Mouse (Mus musculus) lung, embryonic 16.5 days (tissue): Measurements from ENCODE around the gene Bard1. TPM values are rescaled to one million over a fixed set of nuclear protein-coding genes. Genes with fewer than 3 reads are reported as not detected.

Source experiments
- ATAC-seq: fragments of 200-750 bp; cut with Nextera tagmentation; 2 replicates; pipeline ENCODE4 v1.8.0; 2017; ENCODE audit warnings: low read depth, mild to moderate bottlenecking, moderate library complexity
- H3K27ac ChIP-seq: fragments of 300-500 bp; sonication (generic); 2 replicates; pipeline ENCODE4 v1.5.1; 2014; ENCODE audit warnings: mild to moderate bottlenecking, control low read depth, low read length
- H3K27me3 ChIP-seq: fragments of 300-500 bp; sonication (generic); 2 replicates; pipeline ENCODE4 v1.6.1; 2014; ENCODE audit warnings: low read depth, low read length, mixed read lengths; ENCODE audit not compliant: control insufficient read depth, insufficient read depth
- H3K36me3 ChIP-seq: fragments of 300-500 bp; sonication (generic); 2 replicates; pipeline ENCODE4 v1.6.1; 2014; ENCODE audit warnings: low read length; ENCODE audit not compliant: control insufficient read depth, insufficient read depth
- H3K4me1 ChIP-seq: fragments of 300-500 bp; sonication (generic); replicated peaks from 2 replicates; pipeline ENCODE4 v1.6.1; 2014; ENCODE audit warnings: low read length, mixed read lengths; ENCODE audit not compliant: control insufficient read depth, insufficient read depth
- H3K4me2 ChIP-seq: fragments of 300-500 bp; sonication (generic); 2 replicates; pipeline ENCODE4 v1.6.1; 2014; ENCODE audit warnings: low read depth, low read length, control low read depth
- H3K4me3 ChIP-seq: fragments of 300-500 bp; sonication (generic); 2 replicates; pipeline ENCODE4 v1.5.1; 2014; ENCODE audit warnings: mild to moderate bottlenecking, low read length, control low read depth
- H3K9ac ChIP-seq: fragments of 300-500 bp; sonication (generic); 2 replicates; pipeline ENCODE4 v1.6.1; 2014; ENCODE audit warnings: low read length, control low read depth
- H3K9me3 ChIP-seq: fragments of 300-500 bp; sonication (generic); 2 replicates; pipeline ENCODE4 v1.6.1; 2016; ENCODE audit warnings: low read length; ENCODE audit not compliant: control insufficient read depth
- WGBS: fragments of 180-500 bp; shearing (Covaris S2); extraction: QIAGEN DNeasy Blood & Tissue Kit; methylation state at CpG from one replicate; pipeline ENCODE4 v1.1.7; 2014; 5-methylcytosine and 5-hydroxymethylcytosine counted together
- polyA plus RNA-seq: library from polyadenylated mRNA; unstranded; fragments of >200 nt; fragmentation: Nextera tagmentation; extraction: Ambion mirVana; gene quantifications from 2 replicates; pipeline ENCODE4 v1.2.1, GENCODE M21; 2015

Gene Bard1
- polyA plus RNA-seq, 1 experiment from 2014 or later: 2.1 TPM

DNA sequence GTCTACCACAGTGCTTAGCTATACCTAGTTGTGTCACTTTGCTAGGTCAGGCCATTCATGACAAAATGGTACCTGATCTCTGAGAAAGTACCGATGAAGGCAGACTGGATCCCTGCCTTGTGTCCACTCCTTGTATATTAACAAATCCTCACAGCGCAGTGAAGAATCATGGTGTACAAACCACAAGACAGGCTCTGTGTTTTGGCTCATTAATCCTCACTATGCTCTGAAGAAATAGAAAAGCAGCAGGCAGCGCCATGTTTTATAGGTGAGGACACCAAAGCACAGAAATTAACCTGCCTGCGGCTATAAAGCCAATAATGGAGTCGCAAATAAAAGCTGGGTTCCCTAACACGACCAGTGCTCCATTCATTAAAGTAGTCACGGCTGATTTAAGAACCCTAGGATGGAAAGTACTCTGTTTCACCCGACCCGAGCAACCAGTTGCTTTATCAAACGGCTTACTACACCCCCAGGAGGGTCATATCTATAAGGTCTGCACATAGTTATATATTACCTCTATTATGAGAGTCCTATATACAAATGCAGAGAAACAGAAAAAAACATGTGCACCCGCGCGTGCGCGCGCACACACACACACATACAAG, 39.0 kb downstream of the Bard1 start:
- ATAC-seq: no peak
- Histone ChIP-seq H3K36me3 (0 out of 2 replicates have a peak, but pooled peaks cover 4% of the 10 kb centered on the region), H3K4me1 (no peaks in the 10 kb centered on the region), H3K4me2 (no peak overlapping the region), H3K4me3 (no peak overlapping the region), H3K9me3 (no peaks in the 10 kb centered on the region), H3K27me3 (no peaks in the 10 kb centered on the region), H3K27ac (no peak overlapping the region), H3K9ac (no peak overlapping the region)
- WGBS: 95% methylated on average over 16 of the region's 16 CpGs

DNA sequence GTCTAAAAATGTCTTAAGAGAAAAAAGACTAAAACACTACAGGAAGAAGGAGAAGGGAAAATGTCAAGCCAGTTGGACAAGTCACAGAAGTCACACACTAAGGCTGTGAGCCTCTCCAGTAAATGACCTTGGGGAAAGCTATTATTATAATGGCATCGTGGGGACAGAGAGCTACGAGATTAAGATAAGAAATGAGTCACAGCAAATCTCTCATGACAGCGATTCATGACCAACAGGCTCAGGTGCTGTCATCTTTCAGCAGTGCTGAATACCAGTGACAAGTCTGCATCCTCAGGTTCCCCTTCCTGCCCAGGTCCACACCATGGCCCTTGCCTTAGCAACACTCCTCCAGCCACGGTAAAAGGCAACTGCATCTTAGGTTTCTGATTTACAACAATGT, 46.8 kb downstream of the Bard1 start:
- no peak for ATAC-seq
- Histone ChIP-seq H3K4me2 (no peak overlapping the region), H3K36me3 (peaks cover 3% of the 10 kb centered on the region; the same call in 1 of the 2 replicates), H3K27ac (no peak overlapping the region), H3K4me1 (no peaks in the 10 kb centered on the region), H3K4me3 (no peak overlapping the region), H3K9ac (no peak overlapping the region), H3K27me3 (no peaks in the 10 kb centered on the region), H3K9me3 (no peaks in the 10 kb centered on the region)
- WGBS: 64% methylated on average over 4 of the region's 4 CpGs

DNA sequence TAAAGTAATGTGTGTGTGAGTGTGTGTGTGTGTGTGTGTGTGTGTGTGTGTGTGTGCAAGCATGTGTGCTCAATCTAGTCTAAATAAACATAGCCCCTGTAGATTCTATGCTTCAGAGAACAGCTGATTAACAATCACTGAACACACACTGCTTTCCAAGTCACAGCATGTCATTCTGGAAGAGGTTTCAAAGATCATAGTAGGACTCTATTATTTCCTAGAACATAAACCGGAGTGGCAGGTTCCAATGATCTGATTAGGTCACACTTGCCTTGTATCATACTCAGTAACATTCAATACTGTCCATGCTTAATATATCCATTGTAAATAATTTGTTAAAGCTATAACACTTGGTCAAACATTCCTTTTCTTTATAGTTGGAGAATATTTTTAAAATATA, 47.5 kb downstream of the Bard1 start:
- 93% methylated on average over 1 of the region's 1 CpGs for WGBS
- no peak overlapping the region for H3K9ac ChIP-seq
- no peaks in the 10 kb centered on the region for H3K4me1 ChIP-seq
- H3K27me3 ChIP-seq: no peaks in the 10 kb centered on the region
- ATAC-seq: no peak
- H3K4me2 ChIP-seq: no peak overlapping the region
- H3K36me3 ChIP-seq: peaks cover 3% of the 10 kb centered on the region; the same call in 1 of the 2 replicates
- no peaks in the 10 kb centered on the region for H3K9me3 ChIP-seq
- no peak overlapping the region for H3K4me3 ChIP-seq
- H3K27ac ChIP-seq: no peak overlapping the region

DNA sequence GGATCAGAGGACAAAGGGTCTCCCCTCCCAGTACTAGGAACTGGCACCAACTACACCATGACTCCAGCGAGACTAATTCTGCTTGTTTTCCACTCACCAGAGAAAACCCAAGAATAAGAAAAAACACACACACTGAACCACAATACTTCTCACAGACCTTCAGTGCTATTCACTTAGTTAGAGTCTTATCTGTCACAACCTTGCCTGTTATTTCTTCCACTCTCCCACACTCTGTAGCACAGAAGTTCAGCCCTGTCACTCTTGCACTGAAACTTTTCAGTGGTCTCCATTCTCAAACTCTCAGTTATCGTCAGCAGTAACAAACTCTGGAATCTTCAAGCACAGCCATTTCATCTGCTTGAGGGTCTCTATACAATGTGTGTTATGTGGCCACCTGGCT, 50.2 kb downstream of the Bard1 start:
- Histone ChIP-seq H3K36me3 (peaks cover 3% of the 10 kb centered on the region; the same call in 1 of the 2 replicates), H3K4me3 (no peak overlapping the region), H3K9ac (no peak overlapping the region), H3K27me3 (no peaks in the 10 kb centered on the region), H3K4me2 (no peak overlapping the region), H3K9me3 (no peaks in the 10 kb centered on the region), H3K4me1 (no peaks in the 10 kb centered on the region), H3K27ac (no peak overlapping the region)
- WGBS: 75% methylated on average over 2 of the region's 2 CpGs
- ATAC-seq: no peak

DNA sequence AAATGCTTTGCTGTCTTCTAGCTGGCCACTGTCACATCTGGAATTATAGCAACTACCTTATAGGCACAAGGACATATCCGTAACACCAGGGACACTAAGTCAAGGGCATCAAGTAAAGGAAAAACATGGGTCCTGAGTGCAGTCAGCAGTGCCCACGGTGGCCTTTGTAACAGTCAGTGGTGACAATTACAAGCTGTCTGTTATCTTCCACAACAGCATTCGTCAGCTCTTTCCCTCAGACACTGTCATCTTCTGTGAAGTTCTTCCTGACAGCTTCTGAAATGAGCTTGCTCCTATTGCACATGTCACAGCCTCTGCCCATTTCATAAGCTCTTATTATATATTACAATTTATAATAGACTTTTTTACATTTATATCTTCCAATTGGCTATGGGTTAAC, 50.7 kb downstream of the Bard1 start:
- H3K27ac ChIP-seq: no peak overlapping the region
- H3K27me3 ChIP-seq: no peaks in the 10 kb centered on the region
- no peak overlapping the region for H3K4me2 ChIP-seq
- peaks cover 3% of the 10 kb centered on the region; the same call in 1 of the 2 replicates for H3K36me3 ChIP-seq
- H3K9ac ChIP-seq: no peak overlapping the region
- 98% methylated on average over 3 of the region's 3 CpGs for WGBS
- no peaks in the 10 kb centered on the region for H3K4me1 ChIP-seq
- H3K9me3 ChIP-seq: no peaks in the 10 kb centered on the region
- no peak overlapping the region for H3K4me3 ChIP-seq
- no peak for ATAC-seq

DNA sequence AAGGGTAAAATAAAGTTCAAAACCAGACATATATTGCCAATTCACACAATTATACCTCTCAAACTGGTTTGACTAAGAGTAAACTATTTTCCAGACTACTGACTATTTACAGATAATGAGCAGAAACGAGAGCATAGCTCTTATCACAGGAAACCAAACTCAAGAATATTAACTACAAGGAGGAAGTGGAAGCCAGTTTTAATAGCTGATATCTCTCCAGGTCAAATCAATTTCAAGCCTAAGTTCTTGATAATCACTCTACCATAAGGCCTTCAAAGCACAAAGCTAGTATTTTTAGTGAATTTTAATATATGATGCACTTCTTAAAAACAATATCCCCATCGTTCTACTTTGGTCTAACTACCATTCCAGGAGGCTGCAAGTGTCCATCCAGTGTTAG, 57.8 kb downstream of the Bard1 start:
- Histone ChIP-seq H3K4me2 (no peak overlapping the region), H3K27ac (no peak overlapping the region), H3K27me3 (no peaks in the 10 kb centered on the region), H3K9ac (no peak overlapping the region), H3K4me3 (no peak overlapping the region), H3K4me1 (no peaks in the 10 kb centered on the region), H3K9me3 (no peaks in the 10 kb centered on the region), H3K36me3 (no peaks in the 10 kb centered on the region; the same call in none of the 2 replicates)
- ATAC-seq: no peak
- 73% methylated on average over 2 of the region's 2 CpGs for WGBS

DNA sequence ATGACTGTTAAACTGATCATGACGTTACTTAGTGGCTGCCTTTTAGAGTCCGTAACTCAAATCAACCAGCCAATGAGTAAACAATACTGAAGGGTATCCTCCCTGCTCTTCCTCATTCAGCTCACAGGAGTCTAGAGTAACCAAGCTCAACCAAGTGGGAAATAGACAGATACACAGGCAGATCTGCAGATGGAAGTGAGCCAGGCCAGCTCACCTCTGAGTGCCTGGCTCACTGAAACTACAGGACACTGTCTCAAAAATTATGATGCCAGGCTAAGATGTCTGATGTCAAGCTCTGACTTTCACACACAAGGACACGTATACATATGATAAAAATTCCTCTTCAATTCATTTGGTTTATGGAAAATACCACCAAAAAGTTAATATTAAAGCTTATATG, 59.0 kb downstream of the Bard1 start:
- no peak for ATAC-seq
- Histone ChIP-seq H3K36me3 (no peaks in the 10 kb centered on the region; the same call in none of the 2 replicates), H3K4me2 (no peak overlapping the region), H3K4me1 (no peaks in the 10 kb centered on the region), H3K9ac (no peak overlapping the region), H3K9me3 (no peaks in the 10 kb centered on the region), H3K4me3 (no peak overlapping the region), H3K27me3 (no peaks in the 10 kb centered on the region), H3K27ac (no peak overlapping the region)
- 83% methylated on average over 3 of the region's 3 CpGs for WGBS

DNA sequence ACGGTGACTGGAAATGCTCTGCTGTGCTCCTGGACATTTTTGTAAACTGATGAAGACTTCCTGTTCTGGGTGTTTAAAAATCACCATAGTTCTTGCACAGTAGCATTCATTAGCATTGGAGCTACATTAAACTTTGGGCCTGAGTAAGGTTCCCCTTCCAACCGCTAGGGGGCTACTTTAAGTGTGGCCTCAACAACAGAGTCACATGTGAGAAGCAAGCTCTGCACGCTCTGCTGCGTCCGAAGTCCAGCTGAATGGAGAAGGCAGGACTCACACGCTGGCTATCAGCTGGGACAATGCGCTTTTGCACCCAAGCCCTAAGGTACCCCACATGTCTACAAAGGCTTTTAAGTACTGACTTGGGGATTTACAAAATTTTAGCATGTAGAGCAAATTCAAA, 65.9 kb downstream of the Bard1 start:
- WGBS: 61% methylated on average over 7 of the region's 7 CpGs
- no peaks in the 10 kb centered on the region for H3K9me3 ChIP-seq
- no peak overlapping the region for H3K27ac ChIP-seq
- H3K4me1 ChIP-seq: no peaks in the 10 kb centered on the region
- H3K27me3 ChIP-seq: no peaks in the 10 kb centered on the region
- ATAC-seq: no peak
- no peaks in the 10 kb centered on the region for H3K36me3 ChIP-seq
- H3K4me2 ChIP-seq: no peak overlapping the region
- no peak overlapping the region for H3K9ac ChIP-seq
- no peak overlapping the region for H3K4me3 ChIP-seq

DNA sequence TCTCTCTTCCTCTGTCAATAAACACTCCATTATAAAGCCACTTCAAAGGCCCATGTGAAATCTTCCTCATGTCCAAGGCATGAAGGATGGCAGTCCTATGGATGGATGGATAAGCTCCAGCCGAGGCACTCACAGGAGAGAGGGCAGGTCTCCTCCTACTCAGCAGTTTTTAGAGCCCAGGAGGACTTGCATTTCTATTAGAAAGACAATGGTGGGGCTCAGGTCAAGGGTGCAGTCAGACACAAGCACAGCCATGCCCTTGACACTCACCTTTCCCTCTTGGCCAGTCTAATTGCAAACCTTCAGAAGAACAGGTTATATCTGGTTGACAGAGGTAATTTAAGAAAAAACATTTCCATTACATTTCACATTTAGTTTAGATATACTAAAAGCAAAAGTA, 67.4 kb downstream of the Bard1 start:
- Histone ChIP-seq H3K9ac (no peak overlapping the region), H3K27ac (no peak overlapping the region), H3K4me2 (no peak overlapping the region), H3K4me1 (no peaks in the 10 kb centered on the region), H3K9me3 (no peaks in the 10 kb centered on the region), H3K4me3 (no peak overlapping the region), H3K27me3 (no peaks in the 10 kb centered on the region), H3K36me3 (no peaks in the 10 kb centered on the region)
- WGBS: 24% methylated on average over 1 of the region's 1 CpGs
- ATAC-seq: no peak

DNA sequence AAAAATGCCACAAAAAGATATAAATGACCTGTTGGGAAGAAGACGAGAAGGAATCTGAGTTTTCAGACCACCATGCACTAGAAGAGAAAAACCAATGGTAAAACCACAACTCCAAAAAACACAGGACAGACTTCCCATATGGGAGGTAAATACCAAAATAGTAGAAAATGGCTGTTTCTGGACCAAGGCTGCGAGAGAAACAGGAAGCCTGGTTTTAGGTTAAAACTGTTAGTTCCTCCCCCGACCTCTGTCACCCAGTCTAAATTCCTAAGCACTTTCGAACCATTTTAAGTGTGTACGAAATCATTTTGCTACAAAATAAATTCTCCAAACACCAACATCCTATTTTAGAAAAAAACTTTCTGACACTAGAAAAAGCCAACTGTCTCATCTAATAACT, 80.2 kb downstream of the Bard1 start:
- H3K4me1 ChIP-seq: no peaks in the 10 kb centered on the region
- no peaks in the 10 kb centered on the region for H3K36me3 ChIP-seq
- H3K27me3 ChIP-seq: no peaks in the 10 kb centered on the region
- 74% methylated on average over 5 of the region's 5 CpGs for WGBS
- H3K9ac ChIP-seq: no peak overlapping the region
- H3K4me3 ChIP-seq: no peak overlapping the region
- no peak for ATAC-seq
- H3K9me3 ChIP-seq: no peaks in the 10 kb centered on the region
- H3K4me2 ChIP-seq: no peak overlapping the region
- no peak overlapping the region for H3K27ac ChIP-seq
